8 mouse cellular contexts compared by ENCODE assay signal in genomic region chr4:132884844-132885374, GRCm38 (mm10). TPM values are rescaled to one million over a fixed set of nuclear protein-coding genes. Genes with fewer than 3 reads are reported as not detected.
DNase-seq lines count a peak whose midpoint lies in the region; ATAC-seq and TF ChIP-seq lines count a peak whose summit lies in the region.

No protein-coding gene starts in this region.

- intact Hi-C loops in gastrocnemius, postnatal 36 days (cut with DNase I), result no loop called here

- H3K4me2 ChIP-seq in forebrain, embryonic 11.5 days (ENCODE audit: low read depth, low read length, severe bottlenecking), result peak overlapping the region; percentile 94
- peak overlapping the region; percentile 92 for H3K4me2 ChIP-seq in limb, embryonic 11.5 days (ENCODE audit: low read depth, severe bottlenecking)
- H3K4me2 ChIP-seq in midbrain, embryonic 16.5 days (ENCODE audit: low read length), result peak overlapping the region; percentile 66

- no peak for DNase-seq in testis, postnatal 10 days (ENCODE audit: low spot score)
- DNase-seq in forebrain, embryonic 11.5 days (ENCODE audit: low spot score), result no peak
- no peak for DNase-seq in limb, embryonic 11.5 days (ENCODE audit: low spot score)
- no peak for DNase-seq in frontal cortex, postnatal 25 days (ENCODE audit: low spot score in 2 of 2)
- no peak for DNase-seq in gastrocnemius, postnatal 36 days
- DNase-seq in right cerebral cortex, adult 2 months (ENCODE audit: low spot score in 2 of 2), result no peak

- ATAC-seq in forebrain, embryonic 11.5 days (replicated peaks; ENCODE audit: low FRiP score), result no peak
- ATAC-seq in limb, embryonic 11.5 days (ENCODE audit: insufficient number of reproducible peaks, low FRiP score, low TSS enrichment, low read depth), result 0 out of 2 replicates have a peak, but pooled peaks have one; percentile 2
- peak; percentile 34; the same call in 1 of the 2 replicates for ATAC-seq in midbrain, embryonic 16.5 days

- peaks cover 5% of the 10 kb centered on the region for H3K4me1 ChIP-seq in testis, adult 2 months (ENCODE audit: control insufficient read depth, insufficient read depth, low read length)
- H3K4me1 ChIP-seq in forebrain, embryonic 11.5 days (replicated peaks; ENCODE audit: control insufficient read depth, insufficient read depth, low read length), result peaks cover 3% of the 10 kb centered on the region; the same call in 1 of the 2 replicates
- H3K4me1 ChIP-seq in limb, embryonic 11.5 days (ENCODE audit: control insufficient read depth, insufficient read depth, low read length), result 0 out of 2 replicates have a peak, but pooled peaks cover 5% of the 10 kb centered on the region
- H3K4me1 ChIP-seq in midbrain, embryonic 16.5 days (ENCODE audit: control insufficient read depth, insufficient read depth, low read length), result peaks cover 27% of the 10 kb centered on the region

- H3K9ac ChIP-seq in forebrain, embryonic 11.5 days (ENCODE audit: low read length), result peak overlapping the region; percentile 92
- peak overlapping the region; percentile 92 for H3K9ac ChIP-seq in limb, embryonic 11.5 days (ENCODE audit: low read length)
- peak overlapping the region; percentile 95 for H3K9ac ChIP-seq in midbrain, embryonic 16.5 days (ENCODE audit: low read depth, low read length)

- peak overlapping the region; percentile 76 for H3K27ac ChIP-seq in testis, adult 2 months (ENCODE audit: control insufficient read depth, insufficient read depth, low read depth, low read length)
- peak overlapping the region; percentile 46; the same call in 1 of the 2 replicates for H3K27ac ChIP-seq in forebrain, embryonic 11.5 days (ENCODE audit: low read depth, low read length)
- peak overlapping the region; percentile 61; the same call in 1 of the 2 replicates for H3K27ac ChIP-seq in limb, embryonic 11.5 days (replicated peaks; ENCODE audit: low read depth, low read length)
- peak overlapping the region; percentile 87; the same call in 1 of the 2 replicates for H3K27ac ChIP-seq in midbrain, embryonic 16.5 days (ENCODE audit: low read length)

- TF ChIP-seq CTCF in testis, adult 2 months (IDR thresholded peaks at IDR 0.05; ENCODE audit: control insufficient read depth, insufficient read depth, insufficient replicate concordance, low read depth, low read length), result no peak

- H3K4me3 ChIP-seq in testis, adult 2 months (ENCODE audit: control insufficient read depth, low read depth, low read length), result peak overlapping the region; percentile 89
- peak overlapping the region; percentile 88 for H3K4me3 ChIP-seq in forebrain, embryonic 11.5 days (ENCODE audit: low read depth, low read length)
- peak overlapping the region; percentile 95 for H3K4me3 ChIP-seq in limb, embryonic 11.5 days (ENCODE audit: low read depth, low read length)
- peak overlapping the region; percentile 98 for H3K4me3 ChIP-seq in midbrain, embryonic 16.5 days (ENCODE audit: low read depth, low read length)

- no peaks in the 10 kb centered on the region for H3K36me3 ChIP-seq in testis, adult 2 months (ENCODE audit: control insufficient read depth, insufficient read depth, low read length)
- no peaks in the 10 kb centered on the region for H3K36me3 ChIP-seq in forebrain, embryonic 11.5 days (ENCODE audit: control insufficient read depth, insufficient read depth, low read length)
- H3K36me3 ChIP-seq in limb, embryonic 11.5 days (ENCODE audit: control insufficient read depth, insufficient read depth, low read length), result no peaks in the 10 kb centered on the region
- no peaks in the 10 kb centered on the region for H3K36me3 ChIP-seq in midbrain, embryonic 16.5 days (ENCODE audit: control insufficient read depth, insufficient read depth, low read length)

- H3K27me3 ChIP-seq in testis, adult 2 months (ENCODE audit: control insufficient read depth, insufficient read depth, low read length), result no peaks in the 10 kb centered on the region
- H3K27me3 ChIP-seq in forebrain, embryonic 11.5 days (ENCODE audit: control insufficient read depth, insufficient read depth, low read length), result no peaks in the 10 kb centered on the region
- H3K27me3 ChIP-seq in limb, embryonic 11.5 days (ENCODE audit: control insufficient read depth, insufficient read depth, low read length), result no peaks in the 10 kb centered on the region
- H3K27me3 ChIP-seq in midbrain, embryonic 16.5 days (ENCODE audit: control insufficient read depth, insufficient read depth, low read depth, low read length), result no peaks in the 10 kb centered on the region

- no peaks in the 10 kb centered on the region for H3K9me3 ChIP-seq in forebrain, embryonic 11.5 days (ENCODE audit: control insufficient read depth, low read length)
- no peaks in the 10 kb centered on the region for H3K9me3 ChIP-seq in limb, embryonic 11.5 days (ENCODE audit: control insufficient read depth, low read length)
- no peaks in the 10 kb centered on the region for H3K9me3 ChIP-seq in midbrain, embryonic 16.5 days (replicated peaks; ENCODE audit: control insufficient read depth, low read length, poor library complexity, severe bottlenecking)

- 18% methylated on average over 9 of the region's 9 CpGs for WGBS in forebrain, embryonic 11.5 days
- WGBS in limb, embryonic 11.5 days, result 18% methylated on average over 9 of the region's 9 CpGs
- WGBS in midbrain, embryonic 16.5 days, result 12% methylated on average over 9 of the region's 9 CpGs

- no peak for TF ChIP-seq POLR2A in testis, adult 2 months (IDR thresholded peaks at IDR 0.05; ENCODE audit: control insufficient read depth, low read depth, low read length)

RNA-seq across cellular contexts. Expression of gene Stx12, which starts 0.6 kb away (rescaled TPM):
- 13.7 and 17.7 TPM in 2 replicates for polyA plus RNA-seq in testis, adult 2 months (2012; rRNA removed)
- polyA plus RNA-seq in forebrain, embryonic 11.5 days (2014; fragmentation: Nextera tagmentation; extraction: Ambion mirVana), result 82.3 and 83.8 TPM in 2 replicates
- polyA plus RNA-seq in limb, embryonic 11.5 days (2014; fragmentation: Nextera tagmentation; extraction: Ambion mirVana), result 58.5 and 62.8 TPM in 2 replicates
- 174 and 177 TPM in 2 replicates for polyA plus RNA-seq in midbrain, embryonic 16.5 days (2015; fragmentation: Nextera tagmentation; extraction: Ambion mirVana)
- total RNA-seq in gastrocnemius, postnatal 36 days (2021), result 10 to 100 TPM; 21.8 to 22.3 TPM

RNA-seq across cellular contexts. Expression of gene Fam76a, which starts 37.4 kb away (rescaled TPM):
- 102 and 111 TPM in 2 replicates for polyA plus RNA-seq in testis, adult 2 months (2012; rRNA removed)
- polyA plus RNA-seq in forebrain, embryonic 11.5 days (2014; fragmentation: Nextera tagmentation; extraction: Ambion mirVana), result 28.1 and 31.4 TPM in 2 replicates
- polyA plus RNA-seq in limb, embryonic 11.5 days (2014; fragmentation: Nextera tagmentation; extraction: Ambion mirVana), result 30.1 and 32.9 TPM in 2 replicates
- polyA plus RNA-seq in midbrain, embryonic 16.5 days (2015; fragmentation: Nextera tagmentation; extraction: Ambion mirVana), result 41.8 and 42.7 TPM in 2 replicates
- total RNA-seq in gastrocnemius, postnatal 36 days (2021), result 10 to 100 TPM; 22.0 to 29.5 TPM

RNA-seq across cellular contexts. Expression of gene Ppp1r8, which starts 41.9 kb away (rescaled TPM):
- 19.7 and 21.6 TPM in 2 replicates for polyA plus RNA-seq in testis, adult 2 months (2012; rRNA removed)
- polyA plus RNA-seq in forebrain, embryonic 11.5 days (2014; fragmentation: Nextera tagmentation; extraction: Ambion mirVana), result 69.6 and 80.4 TPM in 2 replicates
- polyA plus RNA-seq in limb, embryonic 11.5 days (2014; fragmentation: Nextera tagmentation; extraction: Ambion mirVana), result 87.2 and 111 TPM in 2 replicates
- polyA plus RNA-seq in midbrain, embryonic 16.5 days (2015; fragmentation: Nextera tagmentation; extraction: Ambion mirVana), result 58.2 and 58.5 TPM in 2 replicates
- 10 to 100 TPM; 11.2 to 12.5 TPM for total RNA-seq in gastrocnemius, postnatal 36 days (2021)
